Mouse (Mus musculus): ENCODE measurements around the gene Tap2. TPM values are rescaled to one million over a fixed set of nuclear protein-coding genes. Genes with fewer than 3 reads are reported as not detected.
A peak's percentile ranks its signal among the peaks of the same experiment; 100 is the strongest.

Gene Tap2
- polyA plus RNA-seq, 1 experiment from 2014 or later: 3.7 TPM

GRCm38 (mm10) chr17:34179913-34180859 lies 23.1 kb upstream of the Tap2 start:
- no peak for ATAC-seq (ENCODE audit: insufficient number of reproducible peaks, insufficient read depth, low FRiP score, low TSS enrichment, low read depth)
- Histone ChIP-seq H3K4me2 (no peak overlapping the region), H3K9me3 (0 out of 2 replicates have a peak, but pooled peaks cover 14% of the 10 kb centered on the region), H3K27me3 (peaks cover 28% of the 10 kb centered on the region), H3K27ac (no peak overlapping the region), H3K4me3 (no peak overlapping the region), H3K9ac (no peak overlapping the region), H3K4me1 (no peaks in the 10 kb centered on the region), H3K36me3 (no peaks in the 10 kb centered on the region)
- WGBS: 67% methylated on average over 13 of the region's 13 CpGs

DNA sequence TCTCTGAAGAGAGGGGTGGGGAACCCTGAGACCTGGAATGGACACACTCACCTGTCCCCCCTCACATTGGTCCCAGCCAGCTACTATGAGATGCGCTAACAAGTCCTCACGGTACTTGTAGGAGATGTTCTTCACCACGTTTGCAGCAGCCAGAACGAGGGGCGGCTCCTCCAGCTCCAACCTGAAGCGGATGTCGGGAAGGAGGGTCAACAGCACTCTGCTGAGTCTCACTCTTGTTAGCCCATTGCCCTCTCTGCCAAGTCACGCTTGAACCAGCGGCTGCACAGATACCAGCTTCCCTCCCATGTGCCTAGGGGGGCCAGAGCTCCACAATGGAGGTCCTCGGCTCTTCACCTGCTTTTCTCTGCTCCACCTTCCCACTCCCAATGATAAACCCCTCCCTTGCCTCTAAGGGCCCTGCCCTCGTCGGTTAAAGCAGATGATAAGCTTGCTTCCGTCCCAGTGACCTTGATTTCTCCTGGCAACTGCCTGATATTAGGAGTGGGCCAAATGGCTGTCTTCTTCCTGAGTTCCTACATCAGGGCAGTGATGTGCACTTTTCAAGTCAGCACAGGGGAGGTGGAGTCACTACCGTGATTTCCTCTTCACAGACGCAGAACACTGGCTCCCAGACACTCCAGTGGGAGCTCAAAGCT lies 19.6 kb upstream of the Tap2 start:
- Histone ChIP-seq H3K4me2 (no peak overlapping the region), H3K27me3 (peaks cover 54% of the 10 kb centered on the region), H3K9ac (no peak overlapping the region), H3K27ac (no peak overlapping the region), H3K4me1 (peaks cover 14% of the 10 kb centered on the region), H3K4me3 (no peak overlapping the region), H3K9me3 (no peaks in the 10 kb centered on the region), H3K36me3 (no peaks in the 10 kb centered on the region)
- WGBS: 75% methylated on average over 15 of the region's 15 CpGs
- no peak for ATAC-seq (ENCODE audit: insufficient number of reproducible peaks, insufficient read depth, low FRiP score, low TSS enrichment, low read depth)

GRCm38 (mm10) chr17:34185526-34185925 lies 17.8 kb upstream of the Tap2 start:
- no peaks in the 10 kb centered on the region for H3K9me3 ChIP-seq
- no peak overlapping the region for H3K4me3 ChIP-seq
- no peaks in the 10 kb centered on the region for H3K36me3 ChIP-seq
- H3K9ac ChIP-seq: no peak overlapping the region
- ATAC-seq (ENCODE audit: insufficient number of reproducible peaks, insufficient read depth, low FRiP score, low TSS enrichment, low read depth): no peak
- H3K27ac ChIP-seq: no peak overlapping the region
- WGBS: 85% methylated on average over 9 of the region's 9 CpGs
- H3K27me3 ChIP-seq: peaks cover 72% of the 10 kb centered on the region
- peaks cover 14% of the 10 kb centered on the region for H3K4me1 ChIP-seq
- H3K4me2 ChIP-seq: no peak overlapping the region

GRCm38 (mm10) chr17:34186885-34187260 lies 16.5 kb upstream of the Tap2 start:
- Histone ChIP-seq H3K9ac (peak overlapping the region; percentile 65), H3K4me1 (peaks cover 14% of the 10 kb centered on the region), H3K9me3 (no peaks in the 10 kb centered on the region), H3K36me3 (no peaks in the 10 kb centered on the region), H3K4me3 (peak overlapping the region; percentile 59), H3K4me2 (peak overlapping the region; percentile 97), H3K27ac (no peak overlapping the region), H3K27me3 (peaks cover 80% of the 10 kb centered on the region)
- peak; percentile 11; the same call in 1 of the 2 replicates for ATAC-seq (ENCODE audit: insufficient number of reproducible peaks, insufficient read depth, low FRiP score, low TSS enrichment, low read depth)
- 3% methylated on average over 14 of the region's 14 CpGs for WGBS

GRCm38 (mm10) chr17:34187261-34187916 lies 15.9 kb upstream of the Tap2 start, which contains the start of the genes Tap1 and Psmb9:
TSS of gene Tap1 (plus strand) at chr17:34187553.
TSS of gene Psmb9 (minus strand) at chr17:34187764.
- under 1% methylated on average over 46 of the region's 46 CpGs for WGBS
- H3K4me2 ChIP-seq: peak within 1 kb of the TSS; percentile 97
- H3K9ac ChIP-seq: peak within 1 kb of the TSS; percentile 73
- peaks cover 14% of the 10 kb centered on the region for H3K4me1 ChIP-seq
- peaks cover 83% of the 10 kb centered on the region for H3K27me3 ChIP-seq
- peak; percentile 96 for ATAC-seq (ENCODE audit: insufficient number of reproducible peaks, insufficient read depth, low FRiP score, low TSS enrichment, low read depth)
- H3K36me3 ChIP-seq: no peaks in the 10 kb centered on the region
- H3K9me3 ChIP-seq: no peaks in the 10 kb centered on the region
- peak within 1 kb of the TSS; percentile 81 for H3K27ac ChIP-seq
- H3K4me3 ChIP-seq: peak within 1 kb of the TSS; percentile 59

GRCm38 (mm10) chr17:34188010-34188409 lies 15.3 kb upstream of the Tap2 start:
- no peaks in the 10 kb centered on the region for H3K9me3 ChIP-seq
- H3K27me3 ChIP-seq: peaks cover 88% of the 10 kb centered on the region
- peaks cover 14% of the 10 kb centered on the region for H3K4me1 ChIP-seq
- no peak for ATAC-seq (ENCODE audit: insufficient number of reproducible peaks, insufficient read depth, low FRiP score, low TSS enrichment, low read depth)
- peak overlapping the region; percentile 97 for H3K4me2 ChIP-seq
- no peaks in the 10 kb centered on the region for H3K36me3 ChIP-seq
- WGBS: 1% methylated on average over 20 of the region's 20 CpGs
- peak overlapping the region; percentile 59 for H3K4me3 ChIP-seq
- peak overlapping the region; percentile 81 for H3K27ac ChIP-seq
- H3K9ac ChIP-seq: peak overlapping the region; percentile 73

DNA sequence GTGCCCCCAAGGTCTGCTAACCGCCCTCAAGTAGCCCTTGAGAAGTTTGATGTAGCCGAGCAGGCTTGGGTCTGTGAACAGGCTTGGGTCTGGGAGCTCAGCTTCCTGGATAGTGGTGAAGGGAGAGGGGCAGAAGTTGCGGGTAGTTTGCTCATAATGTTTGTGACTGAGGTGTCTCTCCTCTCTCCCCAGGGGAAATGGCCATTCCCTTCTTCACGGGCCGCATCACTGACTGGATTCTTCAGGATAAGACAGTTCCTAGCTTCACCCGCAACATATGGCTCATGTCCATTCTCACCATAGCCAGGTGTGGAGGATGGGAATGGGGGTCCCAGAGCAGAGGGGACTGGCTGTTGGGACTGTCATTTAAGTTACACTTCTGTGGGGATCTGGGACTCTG lies 14.3 kb upstream of the Tap2 start:
- peaks cover 88% of the 10 kb centered on the region for H3K27me3 ChIP-seq
- H3K27ac ChIP-seq: no peak overlapping the region
- H3K36me3 ChIP-seq: no peaks in the 10 kb centered on the region
- no peak overlapping the region for H3K4me3 ChIP-seq
- H3K9ac ChIP-seq: no peak overlapping the region
- no peak for ATAC-seq (ENCODE audit: insufficient number of reproducible peaks, insufficient read depth, low FRiP score, low TSS enrichment, low read depth)
- 70% methylated on average over 6 of the region's 6 CpGs for WGBS
- H3K4me2 ChIP-seq: no peak overlapping the region
- peaks cover 14% of the 10 kb centered on the region for H3K4me1 ChIP-seq
- H3K9me3 ChIP-seq: no peaks in the 10 kb centered on the region

- Histone ChIP-seq H3K36me3 (no peaks in the 10 kb centered on the region), H3K9me3 (no peaks in the 10 kb centered on the region), H3K4me1 (peaks cover 13% of the 10 kb centered on the region), H3K27ac (no peak overlapping the region), H3K9ac (0 out of 2 replicates have a peak overlapping the region, but pooled peaks have one; percentile 11), H3K4me2 (peak overlapping the region; percentile 14; the same call in 1 of the 2 replicates), H3K27me3 (peaks cover 95% of the 10 kb centered on the region), H3K4me3 (no peak overlapping the region)
- 16% methylated on average over 16 of the region's 16 CpGs for WGBS
- ATAC-seq (ENCODE audit: insufficient number of reproducible peaks, insufficient read depth, low FRiP score, low TSS enrichment, low read depth): no peak
Observed at GRCm38 (mm10) chr17:34192852-34193251, 10.5 kb upstream of the Tap2 start.

- H3K9ac ChIP-seq: no peak overlapping the region
- H3K27me3 ChIP-seq: peaks cover 95% of the 10 kb centered on the region
- no peaks in the 10 kb centered on the region for H3K9me3 ChIP-seq
- H3K4me3 ChIP-seq: no peak overlapping the region
- no peaks in the 10 kb centered on the region for H3K36me3 ChIP-seq
- ATAC-seq (ENCODE audit: insufficient number of reproducible peaks, insufficient read depth, low FRiP score, low TSS enrichment, low read depth): no peak
- peaks cover 14% of the 10 kb centered on the region for H3K4me1 ChIP-seq
- WGBS: 58% methylated on average over 8 of the region's 8 CpGs
- no peak overlapping the region for H3K27ac ChIP-seq
- no peak overlapping the region for H3K4me2 ChIP-seq
Observed at GRCm38 (mm10) chr17:34193468-34193867, 9.9 kb upstream of the Tap2 start.

DNA sequence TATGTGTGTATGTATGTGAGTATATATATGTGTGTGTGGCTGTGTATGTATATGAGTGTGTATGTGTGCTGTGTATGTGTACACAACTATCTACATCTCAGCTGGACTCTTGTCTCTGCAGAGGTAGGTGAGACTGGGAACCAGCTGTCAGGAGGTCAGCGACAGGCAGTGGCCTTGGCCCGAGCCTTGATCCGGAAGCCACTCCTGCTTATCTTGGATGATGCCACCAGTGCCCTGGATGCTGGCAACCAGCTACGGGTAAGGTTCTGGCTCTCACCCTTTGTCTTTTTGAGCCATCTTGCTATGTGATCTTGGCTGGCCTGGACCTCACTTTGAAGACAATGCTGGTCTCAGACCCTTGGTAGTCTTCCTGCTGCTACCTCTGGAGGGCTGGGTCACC lies 8.6 kb upstream of the Tap2 start:
- H3K9ac ChIP-seq: no peak overlapping the region
- WGBS: 79% methylated on average over 4 of the region's 4 CpGs
- H3K27ac ChIP-seq: no peak overlapping the region
- no peaks in the 10 kb centered on the region for H3K36me3 ChIP-seq
- no peaks in the 10 kb centered on the region for H3K9me3 ChIP-seq
- ATAC-seq (ENCODE audit: insufficient number of reproducible peaks, insufficient read depth, low FRiP score, low TSS enrichment, low read depth): no peak
- H3K4me1 ChIP-seq: peaks cover 15% of the 10 kb centered on the region
- H3K27me3 ChIP-seq: peaks cover 96% of the 10 kb centered on the region
- H3K4me3 ChIP-seq: no peak overlapping the region
- no peak overlapping the region for H3K4me2 ChIP-seq

DNA sequence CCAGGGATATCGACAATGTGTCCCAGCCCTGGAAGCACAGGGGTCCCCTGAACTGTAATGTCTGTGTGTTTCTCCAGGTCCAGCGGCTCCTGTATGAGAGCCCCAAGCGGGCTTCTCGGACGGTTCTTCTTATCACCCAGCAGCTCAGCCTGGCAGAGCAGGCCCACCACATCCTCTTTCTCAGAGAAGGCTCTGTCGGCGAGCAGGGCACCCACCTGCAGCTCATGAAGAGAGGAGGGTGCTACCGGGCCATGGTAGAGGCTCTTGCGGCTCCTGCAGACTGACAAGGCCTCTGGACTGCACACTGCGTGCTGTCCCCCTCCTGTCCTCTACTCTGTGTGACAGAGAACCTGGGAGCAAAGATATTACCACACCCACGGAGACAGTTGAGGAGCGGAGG lies 6.8 kb upstream of the Tap2 start:
- H3K27me3 ChIP-seq: peaks cover 98% of the 10 kb centered on the region
- H3K9me3 ChIP-seq: no peaks in the 10 kb centered on the region
- no peak overlapping the region for H3K9ac ChIP-seq
- 34% methylated on average over 12 of the region's 12 CpGs for WGBS
- no peaks in the 10 kb centered on the region for H3K36me3 ChIP-seq
- no peak for ATAC-seq (ENCODE audit: insufficient number of reproducible peaks, insufficient read depth, low FRiP score, low TSS enrichment, low read depth)
- H3K4me2 ChIP-seq: no peak overlapping the region
- peaks cover 15% of the 10 kb centered on the region for H3K4me1 ChIP-seq
- H3K4me3 ChIP-seq: no peak overlapping the region
- no peak overlapping the region for H3K27ac ChIP-seq
